Mouse (Mus musculus) neural tube, embryonic 11.5 days (tissue): ENCODE measurements around the gene Gimap7. TPM values are rescaled to one million over a fixed set of nuclear protein-coding genes. Genes with fewer than 3 reads are reported as not detected.
A peak's percentile ranks its signal among the peaks of the same experiment; 100 is the strongest.

Source experiments
- ATAC-seq: fragments of 200-750 bp; cut with Nextera tagmentation; 2 replicates; pipeline ENCODE4 v1.8.0; 2017; ENCODE audit warnings: moderate number of reproducible peaks, mild to moderate bottlenecking, moderate TSS enrichment, moderate library complexity; ENCODE audit not compliant: insufficient read depth, low FRiP score, low TSS enrichment
- DNase-seq: peaks from one replicate; pipeline ENCODE4 v3.0.0-alpha.2; 2015; ENCODE audit warnings: low spot score
- H3K27ac ChIP-seq: fragments of 300-500 bp; sonication (generic); 2 replicates; pipeline ENCODE4 v1.5.1; 2014; ENCODE audit warnings: low read depth, mild to moderate bottlenecking, low read length
- H3K27me3 ChIP-seq: fragments of 300-500 bp; sonication (generic); 2 replicates; pipeline ENCODE4 v1.6.1; 2014; ENCODE audit warnings: mild to moderate bottlenecking, low read length, mixed read lengths; ENCODE audit not compliant: control insufficient read depth, insufficient read depth
- H3K36me3 ChIP-seq: fragments of 300-500 bp; sonication (generic); 2 replicates; pipeline ENCODE4 v1.6.1; 2014; ENCODE audit warnings: mild to moderate bottlenecking, low read length, moderate library complexity, mixed read lengths; ENCODE audit not compliant: control insufficient read depth, insufficient read depth
- H3K4me1 ChIP-seq: fragments of 300-500 bp; sonication (generic); 2 replicates; pipeline ENCODE4 v1.6.1; 2014; ENCODE audit warnings: low read length, mixed read lengths; ENCODE audit not compliant: control insufficient read depth, insufficient read depth
- H3K4me2 ChIP-seq: fragments of 300-500 bp; sonication (generic); 2 replicates; pipeline ENCODE4 v1.6.1; 2014; ENCODE audit warnings: low read depth, mild to moderate bottlenecking, moderate library complexity
- H3K4me3 ChIP-seq: fragments of 300-500 bp; sonication (generic); 2 replicates; pipeline ENCODE4 v1.5.1; 2014; ENCODE audit warnings: low read depth, low read length
- H3K9ac ChIP-seq: fragments of 300-500 bp; sonication (generic); 2 replicates; pipeline ENCODE4 v1.6.1; 2014; ENCODE audit warnings: mild to moderate bottlenecking, low read length
- H3K9me3 ChIP-seq: fragments of 300-500 bp; sonication (generic); 2 replicates; pipeline ENCODE4 v1.6.1; 2016; ENCODE audit warnings: low read length; ENCODE audit not compliant: control insufficient read depth
- WGBS: fragments of 180-500 bp; shearing (Covaris S2); extraction: QIAGEN DNeasy Blood & Tissue Kit; methylation state at CpG from one replicate; pipeline ENCODE4 v1.1.7; 2014; 5-methylcytosine and 5-hydroxymethylcytosine counted together
- polyA plus RNA-seq: library from polyadenylated mRNA; unstranded; fragments of >200 nt; fragmentation: Nextera tagmentation; extraction: Ambion mirVana; gene quantifications from 2 replicates; pipeline ENCODE4 v1.2.1, GENCODE M21; 2014

Gimap7 gene
- polyA plus RNA-seq, 1 experiment from 2014 or later = not detected

- no peak overlapping the region for H3K27ac ChIP-seq
- peaks cover 19% of the 10 kb centered on the region for H3K27me3 ChIP-seq
- WGBS = 24% methylated on average over 9 of the region's 9 CpGs
- no peak overlapping the region; the same call in 1 of the 2 replicates for H3K4me2 ChIP-seq
- H3K9me3 ChIP-seq = no peaks in the 10 kb centered on the region
- ATAC-seq = no peak
- H3K4me1 ChIP-seq = peaks cover 5% of the 10 kb centered on the region; the same call in 1 of the 2 replicates
- no peak overlapping the region for H3K4me3 ChIP-seq
- DNase-seq = no peak
- no peaks in the 10 kb centered on the region for H3K36me3 ChIP-seq
- no peak overlapping the region for H3K9ac ChIP-seq
Observed at GRCm38 (mm10) chr6:48741711-48742206, 23.3 kb downstream of the Gimap7 start.

GRCm38 (mm10) chr6:48742422-48743351 is 24.3 kb downstream of the Gimap7 start:
- peak overlapping the region; percentile 40 for H3K4me3 ChIP-seq
- H3K4me2 ChIP-seq = peak overlapping the region; percentile 79
- H3K36me3 ChIP-seq = no peaks in the 10 kb centered on the region
- no peak overlapping the region for H3K27ac ChIP-seq
- ATAC-seq = no peak
- H3K27me3 ChIP-seq = peaks cover 19% of the 10 kb centered on the region
- peak overlapping the region; percentile 28; the same call in 1 of the 2 replicates for H3K9ac ChIP-seq
- DNase-seq = peak; percentile 23
- H3K4me1 ChIP-seq = peaks cover 5% of the 10 kb centered on the region; the same call in 1 of the 2 replicates
- no peaks in the 10 kb centered on the region for H3K9me3 ChIP-seq
- WGBS = 2% methylated on average over 52 of the region's 52 CpGs

GRCm38 (mm10) chr6:48745490-48745889 is 27.1 kb downstream of the Gimap7 start:
- H3K4me2 ChIP-seq = no peak overlapping the region
- H3K36me3 ChIP-seq = no peaks in the 10 kb centered on the region
- H3K4me3 ChIP-seq = no peak overlapping the region
- no peak overlapping the region for H3K9ac ChIP-seq
- no peak overlapping the region for H3K27ac ChIP-seq
- H3K9me3 ChIP-seq = no peaks in the 10 kb centered on the region
- DNase-seq (no peak), ATAC-seq (no peak)
- H3K27me3 ChIP-seq = peaks cover 19% of the 10 kb centered on the region
- H3K4me1 ChIP-seq = peaks cover 5% of the 10 kb centered on the region; the same call in 1 of the 2 replicates
- WGBS = 75% methylated on average over 2 of the region's 2 CpGs

GRCm38 (mm10) chr6:48745959-48746889 is 27.8 kb downstream of the Gimap7 start, which contains the start of gene Gimap5:
Gene Gimap5 (plus strand): TSS chr6:48746197.
- peaks cover 5% of the 10 kb centered on the region; the same call in 1 of the 2 replicates for H3K4me1 ChIP-seq
- H3K9ac ChIP-seq = no peak within 1 kb of the TSS
- WGBS = 49% methylated on average over 16 of the region's 16 CpGs
- H3K36me3 ChIP-seq = no peaks in the 10 kb centered on the region
- H3K9me3 ChIP-seq = no peaks in the 10 kb centered on the region
- no peak within 1 kb of the TSS for H3K4me3 ChIP-seq
- H3K4me2 ChIP-seq = no peak within 1 kb of the TSS
- DNase-seq (peak; percentile 47), ATAC-seq (no peak)
- H3K27me3 ChIP-seq = peaks cover 19% of the 10 kb centered on the region
- H3K27ac ChIP-seq = no peak within 1 kb of the TSS

- Histone ChIP-seq H3K4me1 (peaks cover 5% of the 10 kb centered on the region; the same call in 1 of the 2 replicates), H3K4me3 (no peak overlapping the region), H3K36me3 (no peaks in the 10 kb centered on the region), H3K4me2 (no peak overlapping the region), H3K27ac (no peak overlapping the region), H3K9ac (no peak overlapping the region), H3K9me3 (no peaks in the 10 kb centered on the region), H3K27me3 (peaks cover 10% of the 10 kb centered on the region)
- no peak for DNase-seq
- 78% methylated on average over 7 of the region's 7 CpGs for WGBS
- ATAC-seq = no peak
Observed at GRCm38 (mm10) chr6:48747091-48747966, 28.9 kb downstream of the Gimap7 start.

GRCm38 (mm10) chr6:48763567-48764270 is 45.3 kb downstream of the Gimap7 start:
- 87% methylated on average over 7 of the region's 7 CpGs for WGBS
- H3K27me3 ChIP-seq = no peaks in the 10 kb centered on the region
- H3K4me2 ChIP-seq = no peak overlapping the region
- ATAC-seq = no peak
- H3K27ac ChIP-seq = no peak overlapping the region
- H3K4me1 ChIP-seq = no peaks in the 10 kb centered on the region
- DNase-seq = no peak
- no peaks in the 10 kb centered on the region for H3K9me3 ChIP-seq
- no peak overlapping the region for H3K9ac ChIP-seq
- H3K36me3 ChIP-seq = no peaks in the 10 kb centered on the region
- H3K4me3 ChIP-seq = no peak overlapping the region

- no peak for ATAC-seq
- Histone ChIP-seq H3K9me3 (no peaks in the 10 kb centered on the region), H3K36me3 (no peaks in the 10 kb centered on the region), H3K9ac (no peak overlapping the region), H3K27ac (no peak overlapping the region), H3K4me1 (no peaks in the 10 kb centered on the region), H3K4me3 (no peak overlapping the region), H3K4me2 (no peak overlapping the region), H3K27me3 (no peaks in the 10 kb centered on the region)
- no peak for DNase-seq
- WGBS = 97% methylated on average over 10 of the region's 10 CpGs
Observed at GRCm38 (mm10) chr6:48764496-48764895, 46.1 kb downstream of the Gimap7 start.
